Mouse (Mus musculus) liver, adult 2 months (tissue): ENCODE measurements around the gene Epb41l3. TPM values are rescaled to one million over a fixed set of nuclear protein-coding genes. Genes with fewer than 3 reads are reported as not detected.

ENCODE experiments used
- DNase-seq: peaks from one replicate; pipeline ENCODE4 v3.0.0-alpha.2; 2011; ENCODE audit warnings: low read depth, low spot score; ENCODE audit errors: extremely low read depth
- H3K27ac ChIP-seq: fragments of 200-500 bp; replicated peaks from 2 replicates; pipeline ENCODE4 v1.5.1; 2012; ENCODE audit warnings: low read depth, mild to moderate bottlenecking, control low read depth, inconsistent platforms, low read length; ENCODE audit not compliant: insufficient read depth
- H3K27me3 ChIP-seq: fragments of 200-500 bp; 2 replicates; pipeline ENCODE4 v1.6.1; 2012; ENCODE audit warnings: mild to moderate bottlenecking, moderate library complexity, low read length, inconsistent platforms; ENCODE audit not compliant: control insufficient read depth, insufficient read depth
- H3K36me3 ChIP-seq: fragments of 200-500 bp; 2 replicates; pipeline ENCODE4 v1.6.1; 2012; ENCODE audit warnings: low read length, inconsistent platforms; ENCODE audit not compliant: control insufficient read depth, insufficient read depth
- H3K4me1 ChIP-seq: fragments of 200-500 bp; 2 replicates; pipeline ENCODE4 v1.6.1; 2011; ENCODE audit warnings: low read length; ENCODE audit not compliant: control insufficient read depth, insufficient read depth
- H3K4me3 ChIP-seq: fragments of 200-500 bp; 2 replicates; pipeline ENCODE4 v1.5.1; 2011; ENCODE audit warnings: low read depth, mild to moderate bottlenecking, control low read depth, low read length, moderate library complexity; ENCODE audit not compliant: insufficient read depth
- H3K79me2 ChIP-seq: fragments of 200-500 bp; 2 replicates; pipeline ENCODE4 v1.6.1; 2012; ENCODE audit warnings: inconsistent platforms, mild to moderate bottlenecking, low read length, moderate library complexity; ENCODE audit not compliant: control insufficient read depth, insufficient read depth
- H3K9ac ChIP-seq: fragments of 200-500 bp; 2 replicates; pipeline ENCODE4 v1.6.1; 2012; ENCODE audit warnings: low read depth, mild to moderate bottlenecking, control low read depth, inconsistent platforms, low read length
- CTCF ChIP-seq: fragments of 200-500 bp; IDR thresholded peaks from 2 replicates; pipeline ENCODE4 v1.5.1; 2011; ENCODE audit warnings: low read depth, low read length, control low read depth
- POLR2A ChIP-seq: fragments of 200-500 bp; IDR thresholded peaks from 2 replicates; pipeline ENCODE4 v1.6.1; 2011; ENCODE audit warnings: low read length, control low read depth; ENCODE audit not compliant: insufficient read depth; ENCODE audit errors: extremely low read depth
- WGBS: fragments of 180-500 bp; shearing (Covaris S2); methylation state at CpG from one replicate; pipeline ENCODE4 v1.1.7; 2018; 5-methylcytosine and 5-hydroxymethylcytosine counted together
- polyA plus RNA-seq: library from polyadenylated mRNA; depleted of rRNA; stranded (reverse); fragments of >200 nt; gene quantifications from 2 replicates; pipeline ENCODE4 v1.2.3, GENCODE M21; 2012
- total RNA-seq: library from RNA; depleted of rRNA; stranded (reverse); fragments of >200 nt; gene quantifications from 2 replicates; pipeline ENCODE4 v1.2.3, GENCODE M21; 2014

Gene Epb41l3
- total and polyA plus RNA-seq, 2 experiments = 0.69 to 3.6 TPM

- Histone ChIP-seq H3K4me3 (peak overlapping the region; percentile 9; the same call in 1 of the 2 replicates), H3K27me3 (peaks cover 8% of the 10 kb centered on the region; the same call in 1 of the 2 replicates), H3K36me3 (no peaks in the 10 kb centered on the region), H3K9ac (no peak overlapping the region), H3K4me1 (no peaks in the 10 kb centered on the region), H3K79me2 (no peaks in the 10 kb centered on the region), H3K27ac (no peak overlapping the region)
- DNase-seq = no peak
- 1% methylated on average over 28 of the region's 28 CpGs for WGBS
- no peak for TF ChIP-seq POLR2A
- TF ChIP-seq CTCF = no peak
Measured at GRCm38 (mm10) chr17:69076238-69076625, 749 bp downstream of the Epb41l3 start.

DNA sequence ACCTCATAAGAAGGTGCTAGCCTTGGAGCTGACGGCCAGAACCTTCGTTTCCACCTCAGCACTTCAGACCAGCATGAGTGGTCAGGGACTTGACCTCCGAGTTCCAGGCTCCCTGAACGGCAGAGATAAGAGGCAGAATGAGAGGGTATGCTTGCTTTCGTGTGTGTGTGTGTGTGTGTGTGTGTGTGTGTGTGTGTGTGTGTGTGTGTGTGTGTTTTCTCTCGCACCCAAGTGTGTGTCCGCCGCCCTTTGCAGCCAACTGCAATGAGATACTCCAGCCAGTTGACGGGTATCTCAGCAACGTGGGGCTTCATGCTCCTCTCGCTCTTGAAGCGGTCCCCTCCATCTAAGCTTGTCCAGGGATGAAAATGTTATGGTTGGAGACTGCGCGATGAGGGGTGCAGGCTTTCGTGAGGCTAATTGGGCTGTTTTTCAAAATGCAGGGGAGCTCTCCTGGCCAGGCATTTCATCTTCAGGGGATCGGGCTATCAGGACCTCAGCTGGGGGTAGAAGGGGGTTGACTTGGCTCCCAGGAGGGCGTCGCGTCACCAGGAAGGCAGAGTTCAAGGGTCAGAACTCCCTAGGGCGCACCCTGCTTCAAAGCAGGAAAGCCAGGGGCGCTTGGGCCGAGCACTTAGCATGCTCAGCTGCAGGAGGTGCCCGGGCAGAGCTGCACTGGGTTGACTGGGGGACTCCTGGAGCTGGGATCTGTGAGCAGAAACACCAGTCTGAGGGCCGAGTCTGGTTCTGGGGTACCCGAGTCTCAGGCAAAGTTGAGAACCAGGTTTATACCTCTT lies 1.5 kb downstream of the Epb41l3 start:
- WGBS = 5% methylated on average over 25 of the region's 25 CpGs
- peaks cover 8% of the 10 kb centered on the region; the same call in 1 of the 2 replicates for H3K27me3 ChIP-seq
- H3K36me3 ChIP-seq = no peaks in the 10 kb centered on the region
- TF ChIP-seq POLR2A (no peak), CTCF (no peak)
- DNase-seq = no peak
- no peak overlapping the region for H3K4me3 ChIP-seq
- no peaks in the 10 kb centered on the region for H3K79me2 ChIP-seq
- H3K9ac ChIP-seq = no peak overlapping the region
- H3K4me1 ChIP-seq = no peaks in the 10 kb centered on the region
- no peak overlapping the region for H3K27ac ChIP-seq

GRCm38 (mm10) chr17:69077544-69077920 lies 2.0 kb downstream of the Epb41l3 start:
- Histone ChIP-seq H3K9ac (no peak overlapping the region), H3K27ac (no peak overlapping the region), H3K27me3 (peaks cover 8% of the 10 kb centered on the region; the same call in 1 of the 2 replicates), H3K36me3 (no peaks in the 10 kb centered on the region), H3K4me3 (no peak overlapping the region), H3K4me1 (no peaks in the 10 kb centered on the region), H3K79me2 (no peaks in the 10 kb centered on the region)
- no peak for DNase-seq
- no peak for TF ChIP-seq CTCF
- WGBS = 16% methylated on average over 11 of the region's 11 CpGs

DNA sequence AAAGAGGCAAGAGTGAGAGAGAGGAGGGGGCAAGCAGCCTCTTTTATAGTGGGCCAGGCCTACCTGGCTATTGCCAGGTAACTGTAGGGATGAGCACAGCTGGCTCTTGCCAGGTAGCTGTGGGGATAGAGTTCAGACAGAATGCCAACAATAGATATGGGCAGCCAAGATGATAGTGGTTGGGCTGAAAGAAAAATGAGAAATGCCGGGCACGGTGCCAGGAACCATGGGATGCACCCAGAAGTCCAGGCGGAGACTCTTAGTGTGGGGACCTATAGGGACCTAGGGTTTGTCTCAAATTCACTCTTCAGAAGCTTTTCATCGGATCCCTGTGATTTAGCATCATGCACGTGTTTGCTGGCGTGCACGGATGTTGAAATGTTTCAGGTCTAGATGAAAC lies 6.8 kb downstream of the Epb41l3 start:
- Histone ChIP-seq H3K36me3 (no peaks in the 10 kb centered on the region), H3K27ac (no peak overlapping the region), H3K4me3 (no peak overlapping the region), H3K9ac (no peak overlapping the region), H3K27me3 (0 out of 2 replicates have a peak, but pooled peaks cover under 1% of the 10 kb centered on the region), H3K4me1 (no peaks in the 10 kb centered on the region), H3K79me2 (no peaks in the 10 kb centered on the region)
- 87% methylated on average over 7 of the region's 7 CpGs for WGBS
- TF ChIP-seq CTCF (no peak), POLR2A (no peak)
- DNase-seq = no peak

DNA sequence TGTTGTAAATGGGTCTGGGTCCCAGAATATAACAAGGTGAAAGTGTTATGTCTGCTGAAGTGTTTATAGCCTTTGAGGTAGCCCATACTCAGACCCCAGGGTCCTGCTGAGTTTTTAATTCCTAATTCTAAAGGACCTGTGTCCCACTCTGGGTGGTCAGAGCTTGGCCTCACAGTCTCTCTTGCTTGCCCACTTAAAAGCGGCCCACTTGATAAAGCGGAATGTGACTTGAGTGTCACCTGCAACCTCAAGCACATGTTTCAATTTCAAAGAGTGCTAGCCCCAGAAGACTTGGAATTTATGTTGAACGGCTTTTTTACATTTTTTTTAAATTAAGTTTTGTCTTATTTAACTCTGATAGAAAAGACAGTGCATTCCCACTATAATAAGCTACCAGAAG lies 16.1 kb downstream of the Epb41l3 start:
- H3K79me2 ChIP-seq = no peaks in the 10 kb centered on the region
- H3K27me3 ChIP-seq = no peaks in the 10 kb centered on the region
- H3K4me3 ChIP-seq = no peak overlapping the region
- no peaks in the 10 kb centered on the region for H3K36me3 ChIP-seq
- DNase-seq = no peak
- 85% methylated on average over 3 of the region's 3 CpGs for WGBS
- no peak for TF ChIP-seq POLR2A
- no peak for TF ChIP-seq CTCF
- no peaks in the 10 kb centered on the region for H3K4me1 ChIP-seq
- no peak overlapping the region for H3K9ac ChIP-seq
- no peak overlapping the region for H3K27ac ChIP-seq

- 78% methylated on average over 4 of the region's 4 CpGs for whole genome bisulfite sequencing
- Histone ChIP-seq H3K27me3 (0 out of 2 replicates have a peak, but pooled peaks cover 2% of the 10 kb centered on the region), H3K9ac (no peak overlapping the region), H3K36me3 (no peaks in the 10 kb centered on the region), H3K79me2 (no peaks in the 10 kb centered on the region), H3K27ac (no peak overlapping the region), H3K4me1 (no peaks in the 10 kb centered on the region), H3K4me3 (no peak overlapping the region)
- DNase-seq = no peak
- no peak for TF ChIP-seq CTCF
- TF ChIP-seq POLR2A = no peak
Measured at GRCm38 (mm10) chr17:69097068-69097467, 21.6 kb downstream of the Epb41l3 start.
